Mouse (Mus musculus) embryo, embryonic 10.5 days (tissue): Measurements from ENCODE around the gene Tbc1d2b.
A peak's percentile ranks its signal among the peaks of the same experiment; 100 is the strongest.

Experiments
- DNase-seq: peaks from one replicate; pipeline ENCODE4 v3.0.0-alpha.2; 2015; ENCODE audit warnings: low spot score

Tbc1d2b gene

GRCm38 (mm10) chr9:90265322-90266039, 5.1 kb downstream of the Tbc1d2b start:
- DNase-seq = no peak

- no peak for DNase-seq
These were observed 7.3 kb downstream of the Tbc1d2b start for GRCm38 (mm10) chr9:90263340-90263679.

- no peak for DNase-seq
These were observed 7.8 kb downstream of the Tbc1d2b start for GRCm38 (mm10) chr9:90262591-90263339.

- no peak for DNase-seq
These were observed 8.5 kb downstream of the Tbc1d2b start for GRCm38 (mm10) chr9:90262063-90262462.

- peak; percentile 8 for DNase-seq
These were observed 9.8 kb downstream of the Tbc1d2b start for GRCm38 (mm10) chr9:90260600-90261375.

GRCm38 (mm10) chr9:90260079-90260478, 10.5 kb downstream of the Tbc1d2b start:
- DNase-seq = no peak

- DNase-seq = no peak
These were observed 11.1 kb downstream of the Tbc1d2b start for GRCm38 (mm10) chr9:90259400-90259950.

GRCm38 (mm10) chr9:90257754-90258531, 12.7 kb downstream of the Tbc1d2b start:
- no peak for DNase-seq

GRCm38 (mm10) chr9:90257220-90257619, 13.4 kb downstream of the Tbc1d2b start:
- DNase-seq = no peak

GRCm38 (mm10) chr9:90255844-90256405, 14.7 kb downstream of the Tbc1d2b start:
- no peak for DNase-seq

GRCm38 (mm10) chr9:90253181-90253580, 17.4 kb downstream of the Tbc1d2b start:
- DNase-seq = no peak

GRCm38 (mm10) chr9:90250964-90251750, 19.4 kb downstream of the Tbc1d2b start:
- no peak for DNase-seq

- DNase-seq = no peak
These were observed 20.3 kb downstream of the Tbc1d2b start for GRCm38 (mm10) chr9:90250141-90250775.

- DNase-seq = no peak
These were observed 21.6 kb downstream of the Tbc1d2b start for GRCm38 (mm10) chr9:90249036-90249435.

GRCm38 (mm10) chr9:90248326-90248725, 22.3 kb downstream of the Tbc1d2b start:
- no peak for DNase-seq

- DNase-seq = no peak
These were observed 23.3 kb downstream of the Tbc1d2b start for GRCm38 (mm10) chr9:90247316-90247715.

- no peak for DNase-seq
These were observed 24.8 kb downstream of the Tbc1d2b start for GRCm38 (mm10) chr9:90245781-90246180.

- DNase-seq = no peak
These were observed 25.4 kb downstream of the Tbc1d2b start for GRCm38 (mm10) chr9:90245206-90245605.

- DNase-seq = no peak
These were observed 26.1 kb downstream of the Tbc1d2b start for GRCm38 (mm10) chr9:90244301-90245151.
